Mouse (Mus musculus): ENCODE measurements around the gene Naa35. TPM values are rescaled to one million over a fixed set of nuclear protein-coding genes. Genes with fewer than 3 reads are reported as not detected.

Naa35 gene
- polyA plus RNA-seq, 1 experiment from 2014 or later = 120 TPM

DNA sequence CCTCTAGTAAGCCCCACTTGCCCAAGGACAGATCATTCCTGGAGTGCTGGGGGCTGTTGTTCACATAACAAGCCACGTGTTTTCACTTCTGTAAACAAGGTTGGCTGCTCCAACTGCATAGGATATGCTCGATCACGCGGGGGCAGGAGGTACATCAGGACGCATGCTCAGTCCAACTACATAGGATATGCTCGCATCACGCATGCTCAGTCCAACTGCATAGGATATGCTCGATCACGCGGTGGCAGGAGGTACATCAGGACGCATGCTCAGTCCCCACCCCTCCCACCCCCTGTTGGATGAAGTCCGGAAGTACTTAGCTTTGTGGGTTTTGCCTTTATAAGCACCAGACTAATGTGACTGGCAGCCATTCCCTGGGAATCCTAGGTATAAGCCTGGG lies 76.9 kb downstream of the Naa35 start:
- DNase-seq (ENCODE audit: low spot score) = no peak
- Histone ChIP-seq H3K27ac (ENCODE audit: low read depth, low read length) (no peak overlapping the region), H3K4me1 (replicated peaks; ENCODE audit: control insufficient read depth, insufficient read depth, low read length) (0 out of 2 replicates have a peak, but pooled peaks cover 3% of the 10 kb centered on the region), H3K4me2 (replicated peaks; ENCODE audit: low read depth, low read length) (no peak overlapping the region), H3K36me3 (ENCODE audit: control insufficient read depth, insufficient read depth, low read length) (peaks cover 23% of the 10 kb centered on the region), H3K4me3 (ENCODE audit: low read depth, low read length) (no peak overlapping the region), H3K9me3 (ENCODE audit: control insufficient read depth, low read length) (no peaks in the 10 kb centered on the region), H3K27me3 (ENCODE audit: control insufficient read depth, insufficient read depth, low read length) (no peaks in the 10 kb centered on the region), H3K9ac (ENCODE audit: low read depth, low read length) (no peak overlapping the region)
- no peak for ATAC-seq (ENCODE audit: low FRiP score)
- 94% methylated on average over 12 of the region's 12 CpGs for WGBS

DNA sequence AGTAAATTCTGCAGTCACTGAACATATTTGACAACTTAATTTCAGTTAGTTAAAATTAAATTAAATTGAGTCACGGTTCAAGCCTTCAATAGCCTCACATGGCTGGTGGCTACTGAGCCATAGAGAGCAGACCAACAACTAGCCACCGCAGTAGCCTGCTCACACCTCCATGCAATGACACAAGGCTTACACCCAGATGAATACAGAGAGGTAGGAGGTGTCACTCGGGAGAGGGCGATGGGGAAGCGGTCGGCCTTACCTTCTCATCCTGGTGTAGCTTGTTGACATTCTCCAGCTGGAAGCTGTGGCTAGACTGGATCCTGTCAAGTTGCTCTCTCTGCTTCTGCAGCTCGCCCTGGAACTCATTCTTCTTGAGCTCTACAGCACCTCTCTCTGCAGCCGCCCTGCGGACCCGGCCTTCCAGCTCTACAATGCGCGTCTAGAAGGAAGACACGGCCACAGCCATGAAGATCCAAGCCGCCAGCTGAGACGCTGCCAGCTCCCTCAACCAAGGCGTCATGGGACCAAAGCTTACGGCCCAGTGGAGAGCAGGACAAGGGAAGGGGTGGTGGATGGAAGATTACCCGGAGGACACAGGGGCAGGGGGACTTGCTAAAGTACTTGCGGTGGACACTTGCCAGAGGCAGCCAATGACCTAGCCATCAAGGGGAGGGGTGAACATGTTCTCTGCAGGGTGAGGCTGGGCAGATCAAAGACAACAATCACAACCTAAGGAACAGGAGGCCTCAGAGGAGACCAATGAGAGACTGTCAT lies 79.1 kb downstream of the Naa35 start:
- Histone ChIP-seq H3K4me2 (replicated peaks; ENCODE audit: low read depth, low read length) (no peak overlapping the region), H3K36me3 (ENCODE audit: control insufficient read depth, insufficient read depth, low read length) (peaks cover 14% of the 10 kb centered on the region), H3K9me3 (ENCODE audit: control insufficient read depth, low read length) (no peaks in the 10 kb centered on the region), H3K27ac (ENCODE audit: low read depth, low read length) (no peak overlapping the region), H3K4me1 (replicated peaks; ENCODE audit: control insufficient read depth, insufficient read depth, low read length) (no peaks in the 10 kb centered on the region), H3K4me3 (ENCODE audit: low read depth, low read length) (no peak overlapping the region), H3K27me3 (ENCODE audit: control insufficient read depth, insufficient read depth, low read length) (no peaks in the 10 kb centered on the region), H3K9ac (ENCODE audit: low read depth, low read length) (no peak overlapping the region)
- no peak for ATAC-seq (ENCODE audit: low FRiP score)
- no peak for DNase-seq (ENCODE audit: low spot score)
- 95% methylated on average over 19 of the region's 19 CpGs for WGBS

GRCm38 (mm10) chr13:59667763-59668162 lies 82.7 kb downstream of the Naa35 start:
- 90% methylated on average over 5 of the region's 5 CpGs for WGBS
- DNase-seq (ENCODE audit: low spot score) (no peak), ATAC-seq (ENCODE audit: low FRiP score) (no peak)
- no peak overlapping the region for H3K4me3 ChIP-seq (ENCODE audit: low read depth, low read length)
- no peak overlapping the region for H3K9ac ChIP-seq (ENCODE audit: low read depth, low read length)
- no peaks in the 10 kb centered on the region for H3K27me3 ChIP-seq (ENCODE audit: control insufficient read depth, insufficient read depth, low read length)
- no peak overlapping the region for H3K4me2 ChIP-seq (replicated peaks; ENCODE audit: low read depth, low read length)
- H3K36me3 ChIP-seq (ENCODE audit: control insufficient read depth, insufficient read depth, low read length) = 0 out of 2 replicates have a peak, but pooled peaks cover 4% of the 10 kb centered on the region
- no peaks in the 10 kb centered on the region for H3K9me3 ChIP-seq (ENCODE audit: control insufficient read depth, low read length)
- no peak overlapping the region for H3K27ac ChIP-seq (ENCODE audit: low read depth, low read length)
- H3K4me1 ChIP-seq (replicated peaks; ENCODE audit: control insufficient read depth, insufficient read depth, low read length) = 0 out of 2 replicates have a peak, but pooled peaks cover 3% of the 10 kb centered on the region

GRCm38 (mm10) chr13:59668501-59669093 lies 83.5 kb downstream of the Naa35 start:
- H3K4me1 ChIP-seq (replicated peaks; ENCODE audit: control insufficient read depth, insufficient read depth, low read length) = peaks cover 5% of the 10 kb centered on the region; the same call in 1 of the 2 replicates
- 83% methylated on average over 11 of the region's 11 CpGs for WGBS
- ATAC-seq (ENCODE audit: low FRiP score) = no peak
- no peaks in the 10 kb centered on the region for H3K9me3 ChIP-seq (ENCODE audit: control insufficient read depth, low read length)
- H3K9ac ChIP-seq (ENCODE audit: low read depth, low read length) = no peak overlapping the region
- no peaks in the 10 kb centered on the region for H3K27me3 ChIP-seq (ENCODE audit: control insufficient read depth, insufficient read depth, low read length)
- DNase-seq (ENCODE audit: low spot score) = no peak
- no peak overlapping the region for H3K27ac ChIP-seq (ENCODE audit: low read depth, low read length)
- no peak overlapping the region for H3K4me2 ChIP-seq (replicated peaks; ENCODE audit: low read depth, low read length)
- 0 out of 2 replicates have a peak, but pooled peaks cover 4% of the 10 kb centered on the region for H3K36me3 ChIP-seq (ENCODE audit: control insufficient read depth, insufficient read depth, low read length)
- no peak overlapping the region for H3K4me3 ChIP-seq (ENCODE audit: low read depth, low read length)

GRCm38 (mm10) chr13:59669946-59670345 lies 84.9 kb downstream of the Naa35 start:
- ATAC-seq (ENCODE audit: low FRiP score) (no peak), DNase-seq (ENCODE audit: low spot score) (no peak)
- Histone ChIP-seq H3K4me3 (ENCODE audit: low read depth, low read length) (no peak overlapping the region), H3K27ac (ENCODE audit: low read depth, low read length) (no peak overlapping the region), H3K4me2 (replicated peaks; ENCODE audit: low read depth, low read length) (no peak overlapping the region), H3K27me3 (ENCODE audit: control insufficient read depth, insufficient read depth, low read length) (no peaks in the 10 kb centered on the region), H3K9ac (ENCODE audit: low read depth, low read length) (no peak overlapping the region), H3K4me1 (replicated peaks; ENCODE audit: control insufficient read depth, insufficient read depth, low read length) (peaks cover 7% of the 10 kb centered on the region; the same call in 1 of the 2 replicates), H3K9me3 (ENCODE audit: control insufficient read depth, low read length) (no peaks in the 10 kb centered on the region), H3K36me3 (ENCODE audit: control insufficient read depth, insufficient read depth, low read length) (no peaks in the 10 kb centered on the region)
- 92% methylated on average over 10 of the region's 10 CpGs for WGBS

DNA sequence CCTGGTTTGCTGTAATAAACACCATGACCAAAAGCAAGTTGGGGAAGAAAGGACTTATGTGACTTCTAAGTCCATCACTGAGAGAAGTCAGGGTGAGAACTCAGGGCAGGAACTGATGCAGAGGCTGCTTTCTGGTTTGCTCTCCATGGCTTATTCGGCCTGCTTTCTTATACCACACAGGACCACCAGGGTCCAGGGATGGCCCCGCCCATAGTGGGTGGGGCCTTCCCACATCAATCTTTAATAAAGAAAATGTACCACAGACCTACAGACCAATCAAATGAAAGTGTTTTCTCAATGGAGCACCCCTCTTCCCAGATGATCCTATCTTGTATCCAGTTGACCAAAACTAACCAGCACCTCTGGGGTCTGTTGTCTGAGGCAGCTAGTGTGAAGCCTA lies 86.5 kb downstream of the Naa35 start:
- Histone ChIP-seq H3K36me3 (ENCODE audit: control insufficient read depth, insufficient read depth, low read length) (no peaks in the 10 kb centered on the region), H3K4me3 (ENCODE audit: low read depth, low read length) (no peak overlapping the region), H3K9ac (ENCODE audit: low read depth, low read length) (no peak overlapping the region), H3K27me3 (ENCODE audit: control insufficient read depth, insufficient read depth, low read length) (no peaks in the 10 kb centered on the region), H3K4me1 (replicated peaks; ENCODE audit: control insufficient read depth, insufficient read depth, low read length) (peaks cover 7% of the 10 kb centered on the region; the same call in 1 of the 2 replicates), H3K27ac (ENCODE audit: low read depth, low read length) (peak overlapping the region; percentile 45), H3K4me2 (replicated peaks; ENCODE audit: low read depth, low read length) (no peak overlapping the region), H3K9me3 (ENCODE audit: control insufficient read depth, low read length) (no peaks in the 10 kb centered on the region)
- 60% methylated on average over 2 of the region's 2 CpGs for WGBS
- DNase-seq (ENCODE audit: low spot score) (peak; percentile 66), ATAC-seq (ENCODE audit: low FRiP score) (peak; percentile 19; the same call in 1 of the 2 replicates)

- H3K4me2 ChIP-seq (replicated peaks; ENCODE audit: low read depth, low read length) = 0 out of 2 replicates have a peak overlapping the region, but pooled peaks have one; percentile 7
- no peaks in the 10 kb centered on the region for H3K9me3 ChIP-seq (ENCODE audit: control insufficient read depth, low read length)
- H3K4me1 ChIP-seq (replicated peaks; ENCODE audit: control insufficient read depth, insufficient read depth, low read length) = peaks cover 7% of the 10 kb centered on the region; the same call in 1 of the 2 replicates
- no peak for ATAC-seq (ENCODE audit: low FRiP score)
- DNase-seq (ENCODE audit: low spot score) = no peak
- no peak overlapping the region for H3K9ac ChIP-seq (ENCODE audit: low read depth, low read length)
- H3K4me3 ChIP-seq (ENCODE audit: low read depth, low read length) = no peak overlapping the region
- H3K27me3 ChIP-seq (ENCODE audit: control insufficient read depth, insufficient read depth, low read length) = no peaks in the 10 kb centered on the region
- no peaks in the 10 kb centered on the region for H3K36me3 ChIP-seq (ENCODE audit: control insufficient read depth, insufficient read depth, low read length)
- peak overlapping the region; percentile 45; the same call in 1 of the 2 replicates for H3K27ac ChIP-seq (ENCODE audit: low read depth, low read length)
- 75% methylated on average over 6 of the region's 6 CpGs for WGBS
These were observed 87.2 kb downstream of the Naa35 start for GRCm38 (mm10) chr13:59672248-59672647.

GRCm38 (mm10) chr13:59673597-59673996 lies 88.5 kb downstream of the Naa35 start:
- H3K9me3 ChIP-seq (ENCODE audit: control insufficient read depth, low read length) = no peaks in the 10 kb centered on the region
- H3K4me1 ChIP-seq (replicated peaks; ENCODE audit: control insufficient read depth, insufficient read depth, low read length) = peaks cover 7% of the 10 kb centered on the region; the same call in 1 of the 2 replicates
- H3K4me2 ChIP-seq (replicated peaks; ENCODE audit: low read depth, low read length) = peak overlapping the region; percentile 71
- WGBS = 28% methylated on average over 7 of the region's 7 CpGs
- H3K36me3 ChIP-seq (ENCODE audit: control insufficient read depth, insufficient read depth, low read length) = no peaks in the 10 kb centered on the region
- H3K27me3 ChIP-seq (ENCODE audit: control insufficient read depth, insufficient read depth, low read length) = no peaks in the 10 kb centered on the region
- peak overlapping the region; percentile 91 for H3K27ac ChIP-seq (ENCODE audit: low read depth, low read length)
- DNase-seq (ENCODE audit: low spot score) (peak; percentile 53), ATAC-seq (ENCODE audit: low FRiP score) (0 out of 2 replicates have a peak, but pooled peaks have one; percentile 14)
- peak overlapping the region; percentile 84 for H3K4me3 ChIP-seq (ENCODE audit: low read depth, low read length)
- peak overlapping the region; percentile 94 for H3K9ac ChIP-seq (ENCODE audit: low read depth, low read length)

Measured in hindbrain, embryonic 11.5 days (tissue).